Mouse (Mus musculus) hindbrain, postnatal 0 days (tissue): Measurements from ENCODE around the gene Phf10. TPM values are rescaled to one million over a fixed set of nuclear protein-coding genes. Genes with fewer than 3 reads are reported as not detected.
"Not testable (repeated sequence)": the region's sequence is repeated elsewhere in the genome, so short reads cannot be mapped to it uniquely, and the experiment has no call there.

Experiments used
- ATAC-seq: fragments of 200-750 bp; cut with Nextera tagmentation; 2 replicates; pipeline ENCODE4 v1.8.0; 2017; ENCODE audit warnings: mild to moderate bottlenecking, moderate TSS enrichment, moderate library complexity
- DNase-seq: peaks from one replicate; pipeline ENCODE4 v3.0.0-alpha.2; 2015; ENCODE audit warnings: low spot score
- H3K27ac ChIP-seq: fragments of 300-500 bp; sonication (generic); 2 replicates; pipeline ENCODE4 v1.5.1; 2014; ENCODE audit warnings: mild to moderate bottlenecking
- H3K27me3 ChIP-seq: fragments of 300-500 bp; sonication (generic); 2 replicates; pipeline ENCODE4 v1.6.1; 2014; ENCODE audit warnings: low read length, mixed read lengths; ENCODE audit not compliant: insufficient read depth
- H3K36me3 ChIP-seq: fragments of 300-500 bp; sonication (generic); 2 replicates; pipeline ENCODE4 v1.6.1; 2014; ENCODE audit warnings: low read length, mixed read lengths; ENCODE audit not compliant: insufficient read depth
- H3K4me1 ChIP-seq: fragments of 300-500 bp; sonication (generic); 2 replicates; pipeline ENCODE4 v1.6.1; 2014; ENCODE audit warnings: antibody characterized with exemption, low read length, mixed read lengths; ENCODE audit not compliant: insufficient read depth
- H3K4me2 ChIP-seq: fragments of 300-500 bp; sonication (generic); 2 replicates; pipeline ENCODE4 v1.6.1; 2014; ENCODE audit warnings: low read depth, mild to moderate bottlenecking, low read length, moderate library complexity, mixed read lengths
- H3K4me3 ChIP-seq: fragments of 300-500 bp; sonication (generic); 2 replicates; pipeline ENCODE4 v1.5.1; 2014; ENCODE audit warnings: low read length
- H3K9ac ChIP-seq: fragments of 300-500 bp; sonication (generic); replicated peaks from 2 replicates; pipeline ENCODE4 v1.6.1; 2014; ENCODE audit warnings: mild to moderate bottlenecking, low read length, moderate library complexity, mixed read lengths
- H3K9me3 ChIP-seq: fragments of 300-500 bp; sonication (generic); 2 replicates; pipeline ENCODE4 v1.6.1; 2016; ENCODE audit warnings: low read length, mixed read lengths
- CTCF ChIP-seq: IDR thresholded peaks from 2 replicates; pipeline ENCODE4 v1.5.1; 2016; ENCODE audit warnings: antibody characterized with exemption, control low read depth, low read depth
- WGBS: fragments of 180-500 bp; shearing (Covaris S2); extraction: QIAGEN DNeasy Blood & Tissue Kit; methylation state at CpG from one replicate; pipeline ENCODE4 v1.1.7; 2014; 5-methylcytosine and 5-hydroxymethylcytosine counted together
- polyA plus RNA-seq: library from polyadenylated mRNA; unstranded; fragments of >200 nt; fragmentation: Nextera tagmentation; extraction: Ambion mirVana; gene quantifications from 2 replicates; pipeline ENCODE4 v1.2.1, GENCODE M21; 2015
- total RNA-seq: library from RNA; depleted of rRNA; stranded (reverse); fragments of >200 nt; gene quantifications from 2 replicates; pipeline ENCODE4 v1.2.3, GENCODE M21; 2014; rRNA removed

The Phf10 gene
- total and polyA plus RNA-seq, 2 experiments from 2014 or later: 12.5 to 35.4 TPM

- no peak for DNase-seq
- 36% methylated on average over 1 of the region's 1 CpGs for WGBS
- no peak overlapping the region for H3K9ac ChIP-seq
- H3K9me3 ChIP-seq: no peaks in the 10 kb centered on the region
- no peak overlapping the region for H3K4me3 ChIP-seq
- ATAC-seq: no peak
- H3K4me1 ChIP-seq: no peaks in the 10 kb centered on the region
- H3K4me2 ChIP-seq: no peak overlapping the region
- H3K27ac ChIP-seq: no peak overlapping the region
- TF ChIP-seq CTCF: no peak
- H3K36me3 ChIP-seq: no peaks in the 10 kb centered on the region
- no peaks in the 10 kb centered on the region for H3K27me3 ChIP-seq
Measured at GRCm38 (mm10) chr17:14906611-14907010, 54.5 kb downstream of the Phf10 start.

GRCm38 (mm10) chr17:14904637-14905265 lies 56.3 kb downstream of the Phf10 start:
- TF ChIP-seq CTCF: peak; percentile 96
- DNase-seq: peak; percentile 89
- Histone ChIP-seq H3K4me3 (no peak overlapping the region), H3K4me1 (no peaks in the 10 kb centered on the region), H3K27me3 (no peaks in the 10 kb centered on the region), H3K36me3 (no peaks in the 10 kb centered on the region), H3K9ac (no peak overlapping the region), H3K27ac (no peak overlapping the region), H3K4me2 (no peak overlapping the region), H3K9me3 (no peaks in the 10 kb centered on the region)
- ATAC-seq: peak; percentile 75
- WGBS: 54% methylated on average over 7 of the region's 7 CpGs

GRCm38 (mm10) chr17:14904206-14904605 lies 56.9 kb downstream of the Phf10 start:
- H3K36me3 ChIP-seq: no peaks in the 10 kb centered on the region
- no peak overlapping the region for H3K4me3 ChIP-seq
- no peak overlapping the region for H3K27ac ChIP-seq
- no peak overlapping the region for H3K4me2 ChIP-seq
- no peak overlapping the region for H3K9ac ChIP-seq
- ATAC-seq: no peak
- 90% methylated on average over 6 of the region's 6 CpGs for WGBS
- no peaks in the 10 kb centered on the region for H3K4me1 ChIP-seq
- no peak for DNase-seq
- H3K9me3 ChIP-seq: no peaks in the 10 kb centered on the region
- no peaks in the 10 kb centered on the region for H3K27me3 ChIP-seq
- TF ChIP-seq CTCF: no peak

DNA sequence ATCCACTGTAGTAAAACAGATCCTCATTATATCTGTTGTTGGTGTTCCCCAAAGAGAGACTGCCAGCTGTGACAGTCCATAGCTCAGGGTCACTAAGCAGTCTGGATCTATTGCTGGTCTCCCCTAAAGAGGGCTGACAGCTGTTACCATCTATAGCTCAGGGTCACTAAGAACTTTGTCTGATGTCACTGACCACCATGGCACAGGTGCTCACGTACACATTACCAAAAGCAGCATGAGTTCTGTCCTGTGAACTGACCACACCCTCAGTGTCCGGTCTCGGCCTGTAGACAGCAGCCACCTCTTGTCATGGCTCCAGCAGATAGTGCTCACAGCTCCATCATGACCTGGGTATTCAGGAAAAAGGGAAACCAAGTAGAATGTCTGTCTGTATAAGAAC lies 57.9 kb downstream of the Phf10 start:
- 87% methylated on average over 3 of the region's 3 CpGs for WGBS
- Histone ChIP-seq H3K9ac (no peak overlapping the region), H3K27me3 (no peaks in the 10 kb centered on the region), H3K4me2 (no peak overlapping the region), H3K4me1 (no peaks in the 10 kb centered on the region), H3K4me3 (no peak overlapping the region), H3K27ac (no peak overlapping the region), H3K9me3 (no peaks in the 10 kb centered on the region), H3K36me3 (no peaks in the 10 kb centered on the region)
- DNase-seq (no peak), ATAC-seq (no peak)
- TF ChIP-seq CTCF: no peak

DNA sequence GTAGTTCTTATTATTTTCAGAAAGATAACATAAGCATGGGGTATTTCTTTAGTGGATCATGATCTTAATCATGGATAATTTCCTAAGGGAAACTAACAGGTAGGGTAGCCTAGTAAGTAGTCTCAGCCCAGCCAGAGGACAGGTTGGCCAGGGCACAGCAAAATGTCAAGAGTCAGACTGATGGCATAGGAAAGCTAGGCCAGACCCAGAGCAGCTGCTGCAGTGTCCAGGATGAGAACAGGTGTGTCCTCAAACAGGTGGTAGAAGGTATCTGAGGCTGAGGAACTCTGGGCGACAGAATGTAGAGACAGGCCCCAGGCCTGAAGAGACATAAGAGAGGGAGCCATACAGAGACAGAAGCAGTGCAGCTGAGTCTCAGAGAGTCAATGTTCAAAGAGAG lies 62.1 kb downstream of the Phf10 start:
- H3K4me1 ChIP-seq: no peaks in the 10 kb centered on the region
- H3K27ac ChIP-seq: no peak overlapping the region
- H3K9me3 ChIP-seq: no peaks in the 10 kb centered on the region
- H3K36me3 ChIP-seq: no peaks in the 10 kb centered on the region
- WGBS: 90% methylated on average over 1 of the region's 1 CpGs
- H3K4me2 ChIP-seq: no peak overlapping the region
- H3K9ac ChIP-seq: no peak overlapping the region
- no peak overlapping the region for H3K4me3 ChIP-seq
- no peak for TF ChIP-seq CTCF
- no peak for DNase-seq
- ATAC-seq: no peak
- no peaks in the 10 kb centered on the region for H3K27me3 ChIP-seq

DNA sequence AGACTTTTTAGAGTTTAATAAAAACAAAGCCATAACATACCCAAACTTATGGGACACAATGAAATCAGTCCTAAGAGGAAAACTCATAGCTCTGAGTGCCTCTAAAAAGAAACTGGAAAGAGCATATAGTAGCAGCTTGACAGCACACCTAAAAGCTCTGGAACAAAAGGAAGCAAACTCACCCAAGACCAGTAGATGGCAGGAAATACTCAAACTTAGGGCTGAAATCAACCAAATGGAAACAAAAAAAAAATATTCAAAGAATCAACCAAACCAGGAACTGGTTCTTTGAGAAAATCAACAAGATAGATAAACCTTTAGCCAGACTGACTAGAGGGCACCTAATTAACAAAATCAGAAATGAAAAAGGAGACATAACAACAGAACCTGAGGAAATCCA lies 66.0 kb downstream of the Phf10 start:
- not testable (repeated sequence) for ATAC-seq, H3K27me3 ChIP-seq, H3K36me3 ChIP-seq, H3K4me3 ChIP-seq, H3K9ac ChIP-seq, H3K9me3 ChIP-seq, H3K4me1 ChIP-seq, H3K27ac ChIP-seq, DNase-seq, H3K4me2 ChIP-seq

Other genes starting within 250 kb of the Phf10 start
- 0.36 and 1.3 TPM in 2 replicates for gene Wdr27, start 18.1 kb downstream of the Phf10 start, total RNA-seq
- gene Wdr27, start 18.1 kb downstream of the Phf10 start, polyA plus RNA-seq: 11.1 and 11.8 TPM in 2 replicates
- gene 1600012H06Rik, start 18.1 kb downstream of the Phf10 start, total RNA-seq: 9.7 and 16.1 TPM in 2 replicates
- 23.9 and 25.4 TPM in 2 replicates for gene 1600012H06Rik, start 18.1 kb downstream of the Phf10 start, polyA plus RNA-seq
- 7.4 and 9.8 TPM in 2 replicates for gene 9030025P20Rik, start 17.2 kb upstream of the Phf10 start, total RNA-seq
- gene 9030025P20Rik, start 17.2 kb upstream of the Phf10 start, polyA plus RNA-seq: 8.7 and 8.9 TPM in 2 replicates
- gene Gm3417, start 17.5 kb upstream of the Phf10 start, total RNA-seq: 1.3 TPM in 1 of 2 replicates, not detected in the other
- 1.3 and 3.3 TPM in 2 replicates for gene Gm3417, start 17.5 kb upstream of the Phf10 start, polyA plus RNA-seq
- gene Gm3435, start 48.9 kb upstream of the Phf10 start, total RNA-seq: 0.65 and 7.8 TPM in 2 replicates
- 7.7 and 10.3 TPM in 2 replicates for gene Gm3435, start 48.9 kb upstream of the Phf10 start, polyA plus RNA-seq
- gene Ermard, start 79.9 kb upstream of the Phf10 start, total RNA-seq: 37.8 and 44.2 TPM in 2 replicates
- 54.0 and 59.2 TPM in 2 replicates for gene Ermard, start 79.9 kb upstream of the Phf10 start, polyA plus RNA-seq
- gene Tcte3, start 80.2 kb upstream of the Phf10 start, total RNA-seq: not detected in 2 replicates
- gene Tcte3, start 80.2 kb upstream of the Phf10 start, polyA plus RNA-seq: 1.0 and 2.3 TPM in 2 replicates
- gene Gm3448, start 80.3 kb upstream of the Phf10 start, total RNA-seq: 0.99 and 1.7 TPM in 2 replicates
- 1.4 and 2.3 TPM in 2 replicates for gene Gm3448, start 80.3 kb upstream of the Phf10 start, polyA plus RNA-seq